Mouse (Mus musculus): ENCODE measurements around the gene Uvrag. TPM values are rescaled to one million over a fixed set of nuclear protein-coding genes. Genes with fewer than 3 reads are reported as not detected.
A peak's percentile ranks its signal among the peaks of the same experiment; 100 is the strongest.

The Uvrag gene
- polyA plus RNA-seq, 1 experiment from 2014 or later = 14.5 TPM

GRCm38 (mm10) chr7:99180162-99180561 is 39.2 kb upstream of the Uvrag start:
- Histone ChIP-seq H3K36me3 (ENCODE audit: control insufficient read depth, insufficient read depth, low read length) (no peaks in the 10 kb centered on the region), H3K4me1 (replicated peaks; ENCODE audit: control insufficient read depth, insufficient read depth, low read length) (peaks cover 4% of the 10 kb centered on the region), H3K9ac (ENCODE audit: low read depth, low read length) (no peak overlapping the region), H3K4me2 (peak overlapping the region; percentile 100), H3K9me3 (ENCODE audit: control insufficient read depth, low read length) (no peaks in the 10 kb centered on the region), H3K27ac (ENCODE audit: low read depth, low read length) (no peak overlapping the region), H3K4me3 (ENCODE audit: low read depth, low read length) (no peak overlapping the region), H3K27me3 (replicated peaks; ENCODE audit: control insufficient read depth, insufficient read depth, low read length) (peaks cover 13% of the 10 kb centered on the region)
- DNase-seq (ENCODE audit: low spot score) (no peak), ATAC-seq (replicated peaks; ENCODE audit: low FRiP score) (no peak)
- WGBS = 72% methylated on average over 1 of the region's 1 CpGs

- Histone ChIP-seq H3K36me3 (ENCODE audit: control insufficient read depth, insufficient read depth, low read length) (no peaks in the 10 kb centered on the region), H3K27me3 (replicated peaks; ENCODE audit: control insufficient read depth, insufficient read depth, low read length) (peaks cover 13% of the 10 kb centered on the region), H3K4me2 (peak overlapping the region; percentile 24; the same call in 1 of the 2 replicates), H3K27ac (ENCODE audit: low read depth, low read length) (no peak overlapping the region), H3K4me1 (replicated peaks; ENCODE audit: control insufficient read depth, insufficient read depth, low read length) (peaks cover 4% of the 10 kb centered on the region), H3K9me3 (ENCODE audit: control insufficient read depth, low read length) (no peaks in the 10 kb centered on the region), H3K9ac (ENCODE audit: low read depth, low read length) (no peak overlapping the region), H3K4me3 (ENCODE audit: low read depth, low read length) (no peak overlapping the region)
- no peak for DNase-seq (ENCODE audit: low spot score)
- WGBS = 84% methylated on average over 9 of the region's 9 CpGs
- ATAC-seq (replicated peaks; ENCODE audit: low FRiP score) = no peak
Measured at GRCm38 (mm10) chr7:99179271-99179670, 38.3 kb upstream of the Uvrag start.

GRCm38 (mm10) chr7:99177386-99177785 is 36.4 kb upstream of the Uvrag start:
- Histone ChIP-seq H3K36me3 (ENCODE audit: control insufficient read depth, insufficient read depth, low read length) (no peaks in the 10 kb centered on the region), H3K4me3 (ENCODE audit: low read depth, low read length) (no peak overlapping the region), H3K4me1 (replicated peaks; ENCODE audit: control insufficient read depth, insufficient read depth, low read length) (peaks cover 4% of the 10 kb centered on the region), H3K4me2 (no peak overlapping the region), H3K9ac (ENCODE audit: low read depth, low read length) (no peak overlapping the region), H3K27ac (ENCODE audit: low read depth, low read length) (no peak overlapping the region), H3K27me3 (replicated peaks; ENCODE audit: control insufficient read depth, insufficient read depth, low read length) (peaks cover 13% of the 10 kb centered on the region), H3K9me3 (ENCODE audit: control insufficient read depth, low read length) (no peaks in the 10 kb centered on the region)
- ATAC-seq (replicated peaks; ENCODE audit: low FRiP score) = no peak
- WGBS = 82% methylated on average over 5 of the region's 5 CpGs
- DNase-seq (ENCODE audit: low spot score) = no peak

GRCm38 (mm10) chr7:99175666-99176065 is 34.7 kb upstream of the Uvrag start:
- no peak for DNase-seq (ENCODE audit: low spot score)
- Histone ChIP-seq H3K36me3 (ENCODE audit: control insufficient read depth, insufficient read depth, low read length) (no peaks in the 10 kb centered on the region), H3K9me3 (ENCODE audit: control insufficient read depth, low read length) (no peaks in the 10 kb centered on the region), H3K4me1 (replicated peaks; ENCODE audit: control insufficient read depth, insufficient read depth, low read length) (no peaks in the 10 kb centered on the region; the same call in 1 of the 2 replicates), H3K9ac (ENCODE audit: low read depth, low read length) (no peak overlapping the region), H3K27ac (ENCODE audit: low read depth, low read length) (no peak overlapping the region), H3K4me3 (ENCODE audit: low read depth, low read length) (no peak overlapping the region), H3K4me2 (no peak overlapping the region), H3K27me3 (replicated peaks; ENCODE audit: control insufficient read depth, insufficient read depth, low read length) (no peaks in the 10 kb centered on the region)
- 88% methylated on average over 9 of the region's 9 CpGs for WGBS
- no peak for ATAC-seq (replicated peaks; ENCODE audit: low FRiP score)

- Histone ChIP-seq H3K27me3 (replicated peaks; ENCODE audit: control insufficient read depth, insufficient read depth, low read length) (no peaks in the 10 kb centered on the region), H3K27ac (ENCODE audit: low read depth, low read length) (no peak overlapping the region), H3K36me3 (ENCODE audit: control insufficient read depth, insufficient read depth, low read length) (no peaks in the 10 kb centered on the region), H3K9me3 (ENCODE audit: control insufficient read depth, low read length) (no peaks in the 10 kb centered on the region), H3K4me1 (replicated peaks; ENCODE audit: control insufficient read depth, insufficient read depth, low read length) (no peaks in the 10 kb centered on the region; the same call in 1 of the 2 replicates), H3K4me3 (ENCODE audit: low read depth, low read length) (no peak overlapping the region), H3K4me2 (no peak overlapping the region), H3K9ac (ENCODE audit: low read depth, low read length) (no peak overlapping the region)
- ATAC-seq (replicated peaks; ENCODE audit: low FRiP score) (no peak), DNase-seq (ENCODE audit: low spot score) (no peak)
- 76% methylated on average over 11 of the region's 11 CpGs for WGBS
Measured at GRCm38 (mm10) chr7:99175118-99175517, 34.2 kb upstream of the Uvrag start.

GRCm38 (mm10) chr7:99174006-99174405 is 33.1 kb upstream of the Uvrag start:
- Histone ChIP-seq H3K27me3 (replicated peaks; ENCODE audit: control insufficient read depth, insufficient read depth, low read length) (no peaks in the 10 kb centered on the region), H3K4me3 (ENCODE audit: low read depth, low read length) (no peak overlapping the region), H3K9ac (ENCODE audit: low read depth, low read length) (no peak overlapping the region), H3K36me3 (ENCODE audit: control insufficient read depth, insufficient read depth, low read length) (no peaks in the 10 kb centered on the region), H3K9me3 (ENCODE audit: control insufficient read depth, low read length) (no peaks in the 10 kb centered on the region), H3K27ac (ENCODE audit: low read depth, low read length) (no peak overlapping the region), H3K4me1 (replicated peaks; ENCODE audit: control insufficient read depth, insufficient read depth, low read length) (no peaks in the 10 kb centered on the region; the same call in 1 of the 2 replicates), H3K4me2 (no peak overlapping the region)
- no peak for DNase-seq (ENCODE audit: low spot score)
- WGBS = 83% methylated on average over 4 of the region's 4 CpGs
- ATAC-seq (replicated peaks; ENCODE audit: low FRiP score) = no peak

DNA sequence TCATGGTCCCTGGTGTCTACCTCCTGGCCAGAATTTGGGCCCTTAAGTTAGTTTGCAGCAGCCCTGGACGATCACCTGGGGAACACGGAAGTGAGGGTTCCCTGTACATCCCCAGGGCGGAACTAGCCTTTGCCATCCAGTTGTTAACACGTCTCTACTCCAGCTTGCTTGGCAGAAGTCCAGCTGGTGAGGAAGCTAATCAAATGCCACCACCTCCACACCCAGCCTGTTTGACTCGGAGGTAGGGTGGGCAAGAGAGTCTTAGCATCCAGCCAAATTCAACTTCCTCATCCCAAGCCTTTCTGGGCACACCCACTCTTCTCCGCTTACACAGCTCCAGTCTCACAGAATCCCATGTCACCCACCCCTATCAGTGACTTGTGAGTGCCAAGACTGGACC is 32.0 kb upstream of the Uvrag start:
- Histone ChIP-seq H3K27ac (ENCODE audit: low read depth, low read length) (no peak overlapping the region), H3K36me3 (ENCODE audit: control insufficient read depth, insufficient read depth, low read length) (no peaks in the 10 kb centered on the region), H3K9ac (ENCODE audit: low read depth, low read length) (no peak overlapping the region), H3K4me2 (no peak overlapping the region), H3K4me1 (replicated peaks; ENCODE audit: control insufficient read depth, insufficient read depth, low read length) (no peaks in the 10 kb centered on the region; the same call in none of the 2 replicates), H3K9me3 (ENCODE audit: control insufficient read depth, low read length) (no peaks in the 10 kb centered on the region), H3K4me3 (ENCODE audit: low read depth, low read length) (no peak overlapping the region), H3K27me3 (replicated peaks; ENCODE audit: control insufficient read depth, insufficient read depth, low read length) (no peaks in the 10 kb centered on the region)
- ATAC-seq (replicated peaks; ENCODE audit: low FRiP score) = no peak
- 82% methylated on average over 6 of the region's 6 CpGs for WGBS
- DNase-seq (ENCODE audit: low spot score) = no peak

DNA sequence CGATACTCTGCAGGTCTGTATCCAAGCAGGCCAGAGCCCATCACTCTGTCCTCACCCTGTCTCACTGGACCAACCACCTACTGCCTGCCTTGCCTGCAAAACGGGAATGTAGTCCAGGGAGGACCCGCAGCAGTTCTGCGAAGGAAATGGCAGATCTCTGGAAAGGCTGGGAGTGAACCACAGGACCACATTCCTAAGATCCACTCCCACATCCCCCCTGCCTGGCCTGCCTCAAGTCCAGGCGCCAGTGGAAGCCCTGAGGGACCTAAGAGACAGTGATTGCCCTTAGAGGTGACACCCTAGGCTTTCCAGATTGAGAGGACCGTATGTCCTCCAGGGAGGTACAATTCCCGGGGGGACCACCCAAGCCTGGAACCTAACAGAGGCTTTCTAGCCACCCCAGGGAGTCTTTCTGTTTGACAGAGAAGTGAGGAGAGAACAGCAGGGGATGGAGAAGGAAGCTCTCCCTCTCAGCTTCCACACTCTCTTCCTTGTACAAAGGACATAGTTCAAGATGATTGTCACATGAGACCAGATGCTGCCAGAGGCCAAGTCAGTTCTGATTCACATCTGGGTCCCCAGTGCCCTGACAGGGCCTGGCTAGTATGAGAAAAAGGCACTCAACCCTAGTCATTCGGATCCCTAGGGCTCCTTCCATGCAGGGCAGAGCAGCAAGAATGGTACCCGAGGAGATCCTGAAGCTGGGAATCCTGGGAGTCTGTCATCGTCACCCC is 31.0 kb upstream of the Uvrag start:
- WGBS = 58% methylated on average over 10 of the region's 10 CpGs
- ATAC-seq (replicated peaks; ENCODE audit: low FRiP score) = no peak
- H3K27me3 ChIP-seq (replicated peaks; ENCODE audit: control insufficient read depth, insufficient read depth, low read length) = no peaks in the 10 kb centered on the region
- H3K27ac ChIP-seq (ENCODE audit: low read depth, low read length) = no peak overlapping the region
- no peaks in the 10 kb centered on the region for H3K9me3 ChIP-seq (ENCODE audit: control insufficient read depth, low read length)
- no peak for DNase-seq (ENCODE audit: low spot score)
- peaks cover 2% of the 10 kb centered on the region for H3K4me1 ChIP-seq (replicated peaks; ENCODE audit: control insufficient read depth, insufficient read depth, low read length)
- no peak overlapping the region for H3K4me3 ChIP-seq (ENCODE audit: low read depth, low read length)
- no peak overlapping the region for H3K9ac ChIP-seq (ENCODE audit: low read depth, low read length)
- H3K36me3 ChIP-seq (ENCODE audit: control insufficient read depth, insufficient read depth, low read length) = no peaks in the 10 kb centered on the region
- no peak overlapping the region for H3K4me2 ChIP-seq

- Histone ChIP-seq H3K27ac (ENCODE audit: low read depth, low read length) (no peak overlapping the region), H3K4me1 (replicated peaks; ENCODE audit: control insufficient read depth, insufficient read depth, low read length) (peaks cover 2% of the 10 kb centered on the region), H3K4me3 (ENCODE audit: low read depth, low read length) (no peak overlapping the region), H3K9ac (ENCODE audit: low read depth, low read length) (no peak overlapping the region), H3K27me3 (replicated peaks; ENCODE audit: control insufficient read depth, insufficient read depth, low read length) (no peaks in the 10 kb centered on the region), H3K36me3 (ENCODE audit: control insufficient read depth, insufficient read depth, low read length) (no peaks in the 10 kb centered on the region; the same call in 1 of the 2 replicates), H3K9me3 (ENCODE audit: control insufficient read depth, low read length) (no peaks in the 10 kb centered on the region), H3K4me2 (no peak overlapping the region)
- no peak for ATAC-seq (replicated peaks; ENCODE audit: low FRiP score)
- DNase-seq (ENCODE audit: low spot score) = no peak
- 83% methylated on average over 6 of the region's 6 CpGs for WGBS
Measured at GRCm38 (mm10) chr7:99170519-99170918, 29.6 kb upstream of the Uvrag start.
